Mouse (Mus musculus) lung, postnatal 0 days (tissue): ENCODE results near the gene Adamts6. TPM values are rescaled to one million over a fixed set of nuclear protein-coding genes. Genes with fewer than 3 reads are reported as not detected.

ENCODE experiments used
- ATAC-seq: fragments of 200-750 bp; cut with Nextera tagmentation; 2 replicates; pipeline ENCODE4 v1.8.0; 2017; ENCODE audit warnings: moderate library complexity
- DNase-seq: peaks from one replicate; pipeline ENCODE4 v3.0.0-alpha.2; 2016; ENCODE audit warnings: low spot score
- H3K27ac ChIP-seq: fragments of 300-500 bp; sonication (generic); 2 replicates; pipeline ENCODE4 v1.5.1; 2014; ENCODE audit warnings: antibody characterized with exemption, mild to moderate bottlenecking, low read length, mixed read lengths
- H3K27me3 ChIP-seq: fragments of 300-500 bp; sonication (generic); replicated peaks from 2 replicates; pipeline ENCODE4 v1.6.1; 2014; ENCODE audit warnings: low read length, mixed read lengths; ENCODE audit not compliant: insufficient read depth
- H3K36me3 ChIP-seq: fragments of 300-500 bp; sonication (generic); 2 replicates; pipeline ENCODE4 v1.6.1; 2014; ENCODE audit warnings: low read length, mixed read lengths; ENCODE audit not compliant: insufficient read depth
- H3K4me1 ChIP-seq: fragments of 300-500 bp; sonication (generic); 2 replicates; pipeline ENCODE4 v1.6.1; 2014; ENCODE audit warnings: antibody characterized with exemption, low read depth, low read length, mixed read lengths; ENCODE audit not compliant: insufficient read depth
- H3K4me2 ChIP-seq: fragments of 300-500 bp; sonication (generic); replicated peaks from 2 replicates; pipeline ENCODE4 v1.6.1; 2014; ENCODE audit warnings: low read depth, mild to moderate bottlenecking, low read length, moderate library complexity, mixed read lengths
- H3K4me3 ChIP-seq: fragments of 300-500 bp; sonication (generic); 2 replicates; pipeline ENCODE4 v1.5.1; 2014; ENCODE audit warnings: low read depth, low read length
- H3K9ac ChIP-seq: fragments of 300-500 bp; sonication (generic); replicated peaks from 2 replicates; pipeline ENCODE4 v1.6.1; 2014; ENCODE audit warnings: low read depth, mild to moderate bottlenecking
- H3K9me3 ChIP-seq: fragments of 300-500 bp; sonication (generic); 2 replicates; pipeline ENCODE4 v1.6.1; 2016; ENCODE audit warnings: low read length, mixed read lengths
- CTCF ChIP-seq: IDR thresholded peaks from 2 replicates; pipeline ENCODE4 v1.5.1; 2016; ENCODE audit warnings: antibody characterized with exemption, mild to moderate bottlenecking
- EP300 ChIP-seq: IDR thresholded peaks from 2 replicates; pipeline ENCODE4 v1.6.1; 2016; ENCODE audit warnings: antibody characterized with exemption, mild to moderate bottlenecking, control low read depth
- WGBS: fragments of 180-500 bp; shearing (Covaris S2); extraction: QIAGEN DNeasy Blood & Tissue Kit; methylation state at CpG from one replicate; pipeline ENCODE4 v1.1.7; 2014; 5-methylcytosine and 5-hydroxymethylcytosine counted together
- polyA plus RNA-seq: library from polyadenylated mRNA; unstranded; fragments of >200 nt; fragmentation: Nextera tagmentation; extraction: Ambion mirVana; gene quantifications from 2 replicates; pipeline ENCODE4 v1.2.1, GENCODE M21; 2015

Gene Adamts6
- polyA plus RNA-seq, 1 experiment from 2014 or later = 1.1 TPM

DNA sequence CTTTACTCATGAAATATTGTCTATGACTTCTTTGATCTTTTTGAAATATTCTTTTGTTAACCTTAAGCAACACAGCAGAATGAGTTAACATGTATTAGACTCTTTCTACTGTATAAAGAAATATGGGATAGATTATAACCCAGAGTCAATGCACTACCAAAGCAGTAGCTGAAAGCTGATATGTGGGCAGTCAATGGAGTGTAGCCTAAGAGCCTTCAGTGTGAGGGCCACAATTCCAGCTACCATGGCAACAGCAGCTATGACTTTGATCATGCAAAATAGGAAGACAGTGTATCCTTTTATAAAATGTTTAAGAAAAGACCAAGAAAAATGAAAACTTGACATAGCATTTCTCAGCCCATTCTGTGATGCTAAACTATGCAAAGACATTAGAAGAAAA lies 241.6 kb downstream of the Adamts6 start:
- Histone ChIP-seq H3K9me3 (no peaks in the 10 kb centered on the region), H3K4me3 (no peak overlapping the region), H3K4me1 (no peaks in the 10 kb centered on the region), H3K27ac (no peak overlapping the region), H3K4me2 (no peak overlapping the region), H3K27me3 (no peaks in the 10 kb centered on the region), H3K9ac (no peak overlapping the region), H3K36me3 (no peaks in the 10 kb centered on the region)
- DNase-seq (no peak), ATAC-seq (no peak)
- no peak for TF ChIP-seq CTCF
- no peak for TF ChIP-seq EP300

DNA sequence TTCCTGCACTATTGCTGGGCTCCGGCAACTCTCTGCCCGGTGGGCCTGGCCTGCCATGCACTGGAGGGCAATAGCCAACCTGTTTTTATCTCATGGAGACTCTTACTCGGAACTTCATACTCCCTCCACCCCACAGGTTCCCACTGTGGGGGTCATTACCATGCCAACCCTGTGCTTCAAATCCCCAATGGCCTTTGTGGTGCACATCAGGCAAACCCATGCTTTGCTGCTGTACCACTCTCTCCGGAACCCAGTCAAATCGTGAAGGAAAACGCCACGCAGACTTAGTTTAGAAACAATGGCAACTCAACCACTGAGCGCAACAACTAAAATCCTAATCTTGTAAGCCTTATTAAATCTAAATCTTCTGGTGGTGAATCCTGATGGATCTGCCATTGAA lies 244.2 kb downstream of the Adamts6 start:
- WGBS = 93% methylated on average over 8 of the region's 8 CpGs
- Histone ChIP-seq H3K9me3 (no peaks in the 10 kb centered on the region), H3K27ac (no peak overlapping the region), H3K27me3 (no peaks in the 10 kb centered on the region), H3K4me3 (no peak overlapping the region), H3K4me1 (no peaks in the 10 kb centered on the region), H3K36me3 (no peaks in the 10 kb centered on the region), H3K4me2 (no peak overlapping the region), H3K9ac (no peak overlapping the region)
- ATAC-seq (no peak), DNase-seq (no peak)
- TF ChIP-seq EP300 (no peak), CTCF (no peak)

DNA sequence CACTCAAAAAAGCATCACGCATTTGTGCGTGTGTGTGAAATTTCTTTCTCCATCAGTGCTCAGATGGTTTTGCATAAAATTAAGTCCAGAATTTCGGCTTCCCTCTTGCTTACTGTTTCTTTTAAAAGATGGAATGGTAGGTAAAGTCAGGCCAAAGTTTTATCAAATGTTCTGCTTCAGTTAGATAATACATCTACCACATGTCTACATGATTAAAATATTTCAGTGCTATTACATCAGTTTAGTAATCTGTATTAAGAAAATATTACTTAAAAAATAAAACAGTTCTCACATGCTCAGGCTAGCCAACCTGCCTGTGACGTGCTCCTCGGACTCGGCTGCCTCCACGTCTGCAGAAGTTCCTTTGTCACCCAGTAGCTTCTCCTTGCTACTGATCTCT lies 245.1 kb downstream of the Adamts6 start:
- H3K4me3 ChIP-seq = no peak overlapping the region
- H3K36me3 ChIP-seq = no peaks in the 10 kb centered on the region
- no peak overlapping the region for H3K9ac ChIP-seq
- DNase-seq (no peak), ATAC-seq (no peak)
- no peak for TF ChIP-seq CTCF
- TF ChIP-seq EP300 = no peak
- no peaks in the 10 kb centered on the region for H3K27me3 ChIP-seq
- H3K27ac ChIP-seq = no peak overlapping the region
- 93% methylated on average over 7 of the region's 7 CpGs for WGBS
- no peaks in the 10 kb centered on the region for H3K9me3 ChIP-seq
- H3K4me1 ChIP-seq = no peaks in the 10 kb centered on the region
- no peak overlapping the region for H3K4me2 ChIP-seq

DNA sequence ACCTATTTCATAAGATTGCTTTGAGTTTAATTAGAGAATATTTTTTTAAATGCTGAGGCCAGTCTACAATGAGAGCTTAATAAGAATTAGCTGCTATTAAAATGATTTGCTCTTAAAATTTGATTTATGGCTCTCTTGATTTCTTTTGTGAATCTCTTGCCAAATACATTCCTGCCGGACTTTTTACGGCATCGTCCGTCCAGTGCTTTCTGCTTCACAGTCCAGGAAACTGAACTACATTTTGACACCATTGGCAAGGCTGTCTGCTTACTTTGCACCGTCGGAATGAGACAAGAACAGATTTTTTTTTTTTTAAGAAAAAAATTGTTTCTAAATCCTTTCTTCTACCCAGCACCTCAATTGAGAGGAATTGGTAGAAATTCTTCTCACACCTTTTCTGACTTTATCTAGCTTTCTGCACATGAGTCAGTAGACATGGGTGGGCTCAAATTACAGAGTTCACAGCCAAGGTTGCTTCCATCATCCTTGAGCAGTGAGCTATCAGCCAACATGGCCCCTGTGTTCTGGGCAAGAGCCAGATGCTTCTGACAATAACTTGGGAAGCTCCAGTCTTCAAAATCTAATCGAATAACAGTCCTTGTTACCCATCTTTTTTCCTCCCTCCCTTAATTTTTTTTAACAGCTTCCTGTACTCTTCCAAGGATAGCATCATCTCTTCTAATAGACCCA lies 246.3 kb downstream of the Adamts6 start:
- no peak for ATAC-seq
- no peak overlapping the region for H3K4me3 ChIP-seq
- H3K9me3 ChIP-seq = no peaks in the 10 kb centered on the region
- no peaks in the 10 kb centered on the region for H3K4me1 ChIP-seq
- no peak for TF ChIP-seq EP300
- TF ChIP-seq CTCF = no peak
- no peaks in the 10 kb centered on the region for H3K36me3 ChIP-seq
- DNase-seq = no peak
- no peak overlapping the region for H3K27ac ChIP-seq
- no peaks in the 10 kb centered on the region for H3K27me3 ChIP-seq
- no peak overlapping the region for H3K4me2 ChIP-seq
- WGBS = 66% methylated on average over 7 of the region's 7 CpGs
- no peak overlapping the region for H3K9ac ChIP-seq

DNA sequence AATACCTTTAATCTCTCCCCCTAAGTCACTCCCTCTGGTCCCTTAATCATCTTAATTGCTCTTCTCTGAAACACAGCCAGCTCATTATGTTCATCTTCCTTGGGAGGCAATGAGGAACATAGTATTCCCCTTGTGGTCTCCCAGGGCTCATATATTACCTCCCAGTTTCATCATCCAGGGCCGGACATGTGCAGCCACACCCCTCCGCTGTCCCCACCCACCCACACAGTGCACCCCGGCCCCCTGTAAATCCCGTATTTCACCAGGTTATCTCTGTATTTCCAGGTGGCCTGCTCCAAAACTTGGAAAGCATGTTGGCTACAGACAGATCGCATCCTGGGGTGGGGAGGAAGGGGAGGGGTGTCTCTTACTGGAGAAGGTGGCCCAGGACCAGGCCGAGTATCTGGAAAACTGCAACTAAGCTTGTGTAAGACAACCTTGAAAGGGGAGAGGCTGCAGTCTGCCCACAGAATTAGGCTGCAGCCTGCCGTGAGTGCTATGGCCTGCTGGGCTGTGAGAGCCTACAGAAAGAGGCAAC lies 253.3 kb downstream of the Adamts6 start:
- 47% methylated on average over 7 of the region's 7 CpGs for WGBS
- ATAC-seq = no peak
- H3K4me1 ChIP-seq = no peaks in the 10 kb centered on the region
- H3K9ac ChIP-seq = no peak overlapping the region
- no peak overlapping the region for H3K27ac ChIP-seq
- H3K9me3 ChIP-seq = no peaks in the 10 kb centered on the region
- H3K36me3 ChIP-seq = no peaks in the 10 kb centered on the region
- TF ChIP-seq CTCF = no peak
- TF ChIP-seq EP300 = no peak
- DNase-seq = no peak
- H3K4me2 ChIP-seq = no peak overlapping the region
- H3K27me3 ChIP-seq = no peaks in the 10 kb centered on the region
- H3K4me3 ChIP-seq = no peak overlapping the region

DNA sequence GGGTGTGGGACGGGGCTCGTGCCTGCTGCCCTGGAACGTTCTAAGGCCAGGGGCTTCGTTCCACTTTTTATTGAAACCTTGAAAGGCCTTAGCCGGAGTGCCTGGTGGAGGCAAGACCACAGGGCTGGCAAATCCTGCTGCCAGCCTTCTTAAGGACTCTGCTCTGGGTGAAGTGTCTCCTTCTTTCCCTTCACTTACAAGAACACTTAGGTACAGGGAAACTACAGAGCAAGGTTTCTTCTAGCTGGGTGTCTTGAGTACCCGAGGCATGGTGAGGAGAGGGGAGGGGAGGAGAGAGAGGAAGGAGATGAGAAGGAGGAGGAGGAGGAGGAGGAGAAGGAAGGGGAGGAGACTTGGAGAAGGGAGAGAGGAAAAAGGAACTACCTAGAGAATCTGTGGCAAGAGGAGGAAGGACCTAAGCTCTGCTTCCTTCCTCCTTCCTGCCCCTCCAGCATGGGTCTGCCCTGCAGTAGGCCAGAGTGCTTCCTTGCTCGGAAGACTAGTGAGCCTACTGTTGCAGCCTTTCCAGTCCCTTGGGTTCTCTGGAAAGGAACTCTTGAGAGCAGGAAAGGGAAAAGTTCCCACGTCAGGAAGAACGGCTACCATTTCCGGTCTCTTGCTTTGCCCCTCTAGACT lies 254.6 kb downstream of the Adamts6 start:
- DNase-seq (peak; percentile 46), ATAC-seq (peak; percentile 65)
- 51% methylated on average over 10 of the region's 10 CpGs for WGBS
- Histone ChIP-seq H3K4me3 (no peak overlapping the region), H3K4me2 (no peak overlapping the region), H3K27me3 (no peaks in the 10 kb centered on the region), H3K27ac (peak overlapping the region; percentile 43), H3K4me1 (no peaks in the 10 kb centered on the region), H3K36me3 (no peaks in the 10 kb centered on the region), H3K9ac (no peak overlapping the region), H3K9me3 (no peaks in the 10 kb centered on the region)
- TF ChIP-seq EP300 (no peak), CTCF (no peak)
